Mouse (Mus musculus) heart, postnatal 10 days (tissue): ENCODE measurements around the gene Arhgef3. TPM values are rescaled to one million over a fixed set of nuclear protein-coding genes. Genes with fewer than 3 reads are reported as not detected.

Experiments
- DNase-seq, 2 experiments: peaks; one replicate each; pipeline ENCODE4 v3.0.0; 2021
- intact Hi-C: fragments of 180-260 bp; cut with DNase I; formaldehyde crosslinking; loops from one replicate; pipeline ENCODE4 v1.15.1; 2025
- total RNA-seq, 2 experiments: library from RNA; stranded (reverse); gene quantifications; 2 replicates each; pipeline ENCODE4 v1.2.3; 2021

Arhgef3 gene
- total RNA-seq, 2 experiments from 2014 or later, result 32.4 to 33.5 TPM

- intact Hi-C loops, result no loop called here
- DNase-seq, result peak; percentile 36 to 45
Observed at GRCm38 (mm10) chr14:27349828-27350729, 235.4 kb downstream of the Arhgef3 start.

GRCm38 (mm10) chr14:27351051-27351475 is 236.4 kb downstream of the Arhgef3 start:
- peak; percentile 55 to 57 for DNase-seq
- intact Hi-C loops, result no loop called here

GRCm38 (mm10) chr14:27351476-27352079 is 236.9 kb downstream of the Arhgef3 start:
- intact Hi-C loops, result no loop called here
- peak; percentile 48 to 57 for DNase-seq

- no peak for DNase-seq
- intact Hi-C loops, result no loop called here
Observed at GRCm38 (mm10) chr14:27352470-27352869, 237.8 kb downstream of the Arhgef3 start.

GRCm38 (mm10) chr14:27355151-27355550 is 240.5 kb downstream of the Arhgef3 start:
- intact Hi-C loops, result no loop called here
- no peak for DNase-seq

- intact Hi-C loops, result no loop called here
- DNase-seq, result no peak
Observed at GRCm38 (mm10) chr14:27355937-27356336, 241.2 kb downstream of the Arhgef3 start.

- intact Hi-C loops, result no loop called here
- no peak for DNase-seq
Observed at GRCm38 (mm10) chr14:27357139-27357538, 242.4 kb downstream of the Arhgef3 start.

- intact Hi-C loops, result no loop called here
Observed at GRCm38 (mm10) chr14:27358202-27358601, 243.5 kb downstream of the Arhgef3 start.

GRCm38 (mm10) chr14:27360849-27361248 is 246.2 kb downstream of the Arhgef3 start:
- intact Hi-C loops, result no loop called here
- no peak for DNase-seq

More at GRCm38 (mm10) chr14:27358202-27358601, 243.5 kb downstream of the Arhgef3 start:
- DNase-seq, result no peak

GRCm38 (mm10) chr14:27361514-27361913 is 246.8 kb downstream of the Arhgef3 start:
- DNase-seq, result no peak
- intact Hi-C loops, result no loop called here

GRCm38 (mm10) chr14:27364668-27365257 is 250.1 kb downstream of the Arhgef3 start:
- DNase-seq, result no peak
- intact Hi-C loops, result no loop called here

- DNase-seq, result no peak
- intact Hi-C loops, result loop anchor here (2.0 kb wide), 1 partner anchor 28 kb away; no protein-coding TSS in a partner anchor
Observed at GRCm38 (mm10) chr14:27367117-27367711, 252.5 kb downstream of the Arhgef3 start.

- intact Hi-C loops, result no loop called here
- peak; percentile 61 to 68 for DNase-seq
Observed at GRCm38 (mm10) chr14:27368619-27369018, 253.9 kb downstream of the Arhgef3 start.

GRCm38 (mm10) chr14:27369503-27369902 is 254.8 kb downstream of the Arhgef3 start:
- intact Hi-C loops, result no loop called here
- no peak for DNase-seq

- no peak for DNase-seq
- intact Hi-C loops, result no loop called here
Observed at GRCm38 (mm10) chr14:27371669-27372076, 257.0 kb downstream of the Arhgef3 start.

- no peak for DNase-seq
- intact Hi-C loops, result no loop called here
Observed at GRCm38 (mm10) chr14:27373498-27373897, 258.8 kb downstream of the Arhgef3 start.

- intact Hi-C loops, result no loop called here
- DNase-seq, result no peak
Observed at GRCm38 (mm10) chr14:27376115-27376648, 261.5 kb downstream of the Arhgef3 start.

GRCm38 (mm10) chr14:27378669-27379068 is 264.0 kb downstream of the Arhgef3 start:
- intact Hi-C loops, result no loop called here
- no peak for DNase-seq

GRCm38 (mm10) chr14:27379404-27379803 is 264.7 kb downstream of the Arhgef3 start:
- intact Hi-C loops, result no loop called here
- no peak for DNase-seq

- no peak for DNase-seq
- intact Hi-C loops, result no loop called here
Observed at GRCm38 (mm10) chr14:27381459-27381858, 266.8 kb downstream of the Arhgef3 start.
